Mouse (Mus musculus): ENCODE measurements around the gene Pld6.

DNA sequence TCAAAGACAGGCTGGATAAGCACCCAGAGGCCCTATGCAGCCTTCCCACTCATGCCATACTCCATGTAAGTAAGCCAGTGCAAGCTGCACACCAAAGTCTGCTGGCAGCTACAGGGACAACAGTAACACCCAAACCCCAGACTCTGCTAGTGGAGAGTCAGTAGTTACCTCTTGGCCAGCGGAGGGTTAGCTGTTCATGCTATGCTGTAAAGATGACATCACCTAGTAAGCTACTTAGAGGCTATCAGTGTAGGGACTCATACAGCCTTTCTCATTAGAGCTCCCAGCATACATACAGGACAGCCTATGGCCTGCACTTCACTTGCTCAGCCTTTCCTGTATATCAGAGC is 8.6 kb downstream of the Pld6 start:
- TF ChIP-seq CTCF (IDR thresholded peaks at IDR 0.05; ENCODE audit: extremely low read depth, insufficient read depth, low read length) (no peak), POLR2A (IDR thresholded peaks at IDR 0.05; ENCODE audit: extremely low read depth, insufficient read depth, low read length) (no peak)
